Mouse (Mus musculus) erythroblast, adult 5-6 weeks (primary cell): ENCODE measurements around the gene Pphln1. TPM values are rescaled to one million over a fixed set of nuclear protein-coding genes. Genes with fewer than 3 reads are reported as not detected.

Experiments
- ATAC-seq: replicated peaks from 2 replicates; pipeline ENCODE4 v1.8.0; 2016; ENCODE audit warnings: moderate number of reproducible peaks, mild to moderate bottlenecking, moderate TSS enrichment, inconsistent platforms; ENCODE audit not compliant: poor library complexity, low FRiP score, severe bottlenecking
- total RNA-seq, 2 experiments: library from RNA; stranded (forward) in 1 of 2; stranded (reverse) in 1 of 2; fragments of 150-400 nt in 1 of 2; fragments of 200-764, 138-1000 nt in 1 of 2; gene quantifications; 2 replicates each; pipeline versions ENCODE4 v1.2.3 to v1.2.4; 2015 to 2017; ENCODE audit warnings: low replicate concordance in 2 of 2

Pphln1 gene
- total RNA-seq, 2 experiments from 2014 or later, result 9.3 to 14.4 TPM

GRCm38 (mm10) chr15:93529831-93530702 is 131.9 kb downstream of the Pphln1 start:
- no peak for ATAC-seq

DNA sequence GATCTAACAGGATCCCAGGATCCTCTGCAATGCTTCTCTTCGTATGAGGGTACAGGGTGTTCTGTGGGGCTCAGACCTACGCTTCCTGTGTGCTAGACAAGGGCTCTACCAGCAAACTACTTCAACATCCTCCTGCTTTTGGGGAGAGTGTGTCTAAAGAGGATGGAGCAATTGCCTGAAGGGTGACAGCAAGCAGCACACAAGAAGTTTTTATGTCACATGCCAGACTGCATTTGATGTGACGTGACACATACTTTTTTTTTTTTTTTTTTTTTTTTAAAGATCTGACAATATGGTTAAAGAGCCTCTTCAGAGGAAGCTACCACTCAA is 132.5 kb downstream of the Pphln1 start:
- no peak for ATAC-seq

- no peak for ATAC-seq
Measured at GRCm38 (mm10) chr15:93536191-93536590, 138.0 kb downstream of the Pphln1 start.

DNA sequence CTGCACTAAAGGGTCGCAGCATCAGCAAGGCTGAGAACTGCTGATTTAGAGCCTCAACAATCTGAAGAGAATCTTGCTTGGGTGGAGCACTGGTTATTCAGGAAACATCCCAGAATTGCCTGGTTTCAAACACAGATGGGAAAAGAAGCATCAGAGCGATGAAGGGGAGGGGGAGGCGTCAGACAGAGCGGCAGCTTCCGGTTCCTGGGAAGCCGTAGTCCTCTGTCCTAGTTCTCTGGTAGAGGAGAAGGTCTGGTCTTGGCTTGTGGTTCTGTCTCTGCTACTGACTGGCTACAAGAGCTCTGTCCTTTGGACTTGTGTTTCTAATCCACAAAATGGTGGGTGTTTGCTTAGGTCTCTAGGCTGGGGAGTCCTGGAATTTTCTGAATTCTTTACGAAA is 139.6 kb downstream of the Pphln1 start:
- no peak for ATAC-seq

DNA sequence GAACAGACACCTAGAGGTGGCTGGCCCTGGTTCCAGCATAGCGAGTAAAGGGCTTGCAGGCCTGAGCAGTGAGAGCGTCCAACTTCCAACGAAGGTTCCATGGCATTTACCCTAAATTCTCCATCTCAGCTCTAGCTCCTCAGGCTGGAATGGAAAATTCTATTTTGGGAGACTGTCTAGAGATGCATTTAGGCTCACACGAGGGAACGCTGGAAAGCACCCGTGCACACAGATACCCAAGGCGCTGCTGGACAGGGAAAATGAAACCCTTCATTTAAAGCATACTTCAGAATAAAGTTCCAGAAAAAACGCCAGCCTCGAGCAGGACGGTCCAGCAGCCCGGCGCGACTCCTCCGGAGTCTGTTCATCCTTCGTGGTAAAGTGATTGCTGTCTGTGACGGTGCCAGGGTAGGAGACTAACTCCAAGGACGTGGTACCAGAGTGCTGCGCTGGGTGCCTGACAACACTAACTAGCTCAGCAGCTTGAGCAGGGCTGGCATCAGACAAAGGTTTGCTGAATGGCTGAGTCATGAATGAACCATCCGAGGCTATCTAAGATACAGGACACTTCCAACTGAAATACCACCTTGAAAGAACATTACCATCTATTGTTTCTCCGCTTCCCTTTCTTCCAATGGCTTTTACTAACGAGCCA is 140.5 kb downstream of the Pphln1 start:
- no peak for ATAC-seq

GRCm38 (mm10) chr15:93539415-93539814 is 141.3 kb downstream of the Pphln1 start:
- ATAC-seq, result no peak

Other genes with a start within 250 kb of the Pphln1 start
- 6.9 and 9.2 TPM in 2 replicates for gene Gxylt1, start 123.2 kb upstream of the Pphln1 start, total RNA-seq (2015; ENCODE audit: low replicate concordance)
- gene Gxylt1, start 123.2 kb upstream of the Pphln1 start, total RNA-seq (2017; ENCODE audit: low replicate concordance), result 8.4 and 11.0 TPM in 2 replicates
- 22.2 and 27.3 TPM in 2 replicates for gene Yaf2, start 61.4 kb upstream of the Pphln1 start, total RNA-seq (2015; ENCODE audit: low replicate concordance)
- gene Yaf2, start 61.4 kb upstream of the Pphln1 start, total RNA-seq (2017; ENCODE audit: low replicate concordance), result 7.4 and 11.7 TPM in 2 replicates
- gene Zcrb1, start within 50 bp of the Pphln1 start, total RNA-seq (2015; ENCODE audit: low replicate concordance), result 50.6 and 51.7 TPM in 2 replicates
- gene Zcrb1, start within 50 bp of the Pphln1 start, total RNA-seq (2017; ENCODE audit: low replicate concordance), result 31.6 and 59.4 TPM in 2 replicates
- gene Prickle1, start 197.5 kb downstream of the Pphln1 start, total RNA-seq (2015; ENCODE audit: low replicate concordance), result not detected in 2 replicates
- gene Prickle1, start 197.5 kb downstream of the Pphln1 start, total RNA-seq (2017; ENCODE audit: low replicate concordance), result not detected in 2 replicates